Mouse (Mus musculus) CH12.LX (cell line): ENCODE data around the gene Mmp10.

Experiments
- CHD1 ChIP-seq: IDR thresholded peaks from 2 replicates; pipeline ENCODE4 v1.6.1; 2012; ENCODE audit warnings: low read depth, low read length, improper control_type of control experiment, inconsistent platforms
- CTCF ChIP-seq, 2 experiments: IDR thresholded peaks in 1 of 2; conservative IDR thresholded peaks in 1 of 2; 2 replicates each; pipeline ENCODE4 v1.5.1; 2011 to 2012; ENCODE audit warnings: low read depth in 2 of 2, low read length in 2 of 2, improper control_type of control experiment in 1 of 2, inconsistent platforms in 1 of 2, mild to moderate bottlenecking in 1 of 2, moderate library complexity in 1 of 2
- ELF1 ChIP-seq: IDR thresholded peaks from 2 replicates; pipeline ENCODE4 v1.6.1; 2014; ENCODE audit warnings: low read depth, mild to moderate bottlenecking, inconsistent platforms, low read length, improper control_type of control experiment
- EP300 ChIP-seq: IDR thresholded peaks from 2 replicates; pipeline ENCODE4 v1.6.1; 2011; ENCODE audit warnings: low read length, improper control_type of control experiment
- HCFC1 ChIP-seq: IDR thresholded peaks from 2 replicates; pipeline ENCODE4 v1.6.1; 2012; ENCODE audit warnings: low read depth, mild to moderate bottlenecking, inconsistent platforms, low read length, improper control_type of control experiment
- SIN3A ChIP-seq: IDR thresholded peaks from 2 replicates; pipeline ENCODE4 v1.6.1; 2012; ENCODE audit warnings: low read length, improper control_type of control experiment, inconsistent platforms
- SMC3 ChIP-seq: IDR thresholded peaks from 2 replicates; pipeline ENCODE4 v1.6.1; 2011; ENCODE audit warnings: low read depth, low read length, improper control_type of control experiment
- ZNF384 ChIP-seq: IDR thresholded peaks from 2 replicates; pipeline ENCODE4 v1.6.1; 2012; ENCODE audit warnings: low read depth, low read length, improper control_type of control experiment, inconsistent platforms

- TF ChIP-seq CTCF (conservative IDR thresholded peaks at IDR 0.05 in 1 of 2, IDR thresholded peaks at IDR 0.05 in 1 of 2; ENCODE audit: low read depth in 2 of 2, low read length in 2 of 2) (no peak), SMC3 (no peak), ELF1 (no peak), EP300 (no peak), HCFC1 (no peak), ZNF384 (no peak), CHD1 (no peak), SIN3A (no peak)
Observed at GRCm38 (mm10) chr9:7553536-7553935, 51.4 kb downstream of the Mmp10 start.
